Mouse (Mus musculus): ENCODE data around the gene Clec4g. TPM values are rescaled to one million over a fixed set of nuclear protein-coding genes. Genes with fewer than 3 reads are reported as not detected.

Clec4g gene
- 0.04 TPM in 1 of 2 replicates, not detected in the other for polyA plus RNA-seq (2012; rRNA removed)

GRCm38 (mm10) chr8:3720551-3720950 lies at the start of gene Clec4g:
Clec4g (minus strand) TSS chr8:3720651.

GRCm38 (mm10) chr8:3748761-3749160 lies 28.3 kb upstream of the Clec4g start, which contains the start of gene Cd209a:
Cd209a (minus strand) TSS chr8:3748984.

GRCm38 (mm10) chr8:3694121-3694520 lies 26.3 kb downstream of the Clec4g start, which contains the start of gene Fcer2a:
Fcer2a (minus strand) TSS chr8:3694175.

GRCm38 (mm10) chr8:3676131-3676992 lies 44.1 kb downstream of the Clec4g start, which contains the start of gene Trappc5:
Trappc5 (plus strand) TSS chr8:3676299.

GRCm38 (mm10) chr8:3671980-3672491 lies 48.4 kb downstream of the Clec4g start, which contains the start of gene Fcor:
Fcor (minus strand) TSS chr8:3672362.

GRCm38 (mm10) chr8:3665507-3665906 lies 54.9 kb downstream of the Clec4g start, which contains the start of gene Mcemp1:
Mcemp1 (plus strand) TSS chr8:3665754.

Other genes starting within 250 kb of the Clec4g start
- 0.26 and 0.36 TPM in 2 replicates for gene Tex45, start 249.8 kb downstream of the Clec4g start, polyA plus RNA-seq (2012; rRNA removed)
- 102 and 108 TPM in 2 replicates for gene Zfp358, start 227.5 kb downstream of the Clec4g start, polyA plus RNA-seq (2012; rRNA removed)
- 263 and 271 TPM in 2 replicates for gene Mcoln1, start 220.2 kb downstream of the Clec4g start, polyA plus RNA-seq (2012; rRNA removed)
- gene Pnpla6, start 205.3 kb downstream of the Clec4g start, polyA plus RNA-seq (2012; rRNA removed), result 47.3 and 60.4 TPM in 2 replicates
- gene C330021F23Rik, start 152.7 kb downstream of the Clec4g start, polyA plus RNA-seq (2012; rRNA removed), result 0.88 and 1.1 TPM in 2 replicates
- 65.6 and 66.3 TPM in 2 replicates for gene Camsap3, start 133.4 kb downstream of the Clec4g start, polyA plus RNA-seq (2012; rRNA removed)
- 70.7 and 75.6 TPM in 2 replicates for gene Xab2, start 99.3 kb downstream of the Clec4g start, polyA plus RNA-seq (2012; rRNA removed)
- 58.7 and 80.5 TPM in 2 replicates for gene Pet100, start 99.1 kb downstream of the Clec4g start, polyA plus RNA-seq (2012; rRNA removed)
- gene Pcp2, start 95.1 kb downstream of the Clec4g start, polyA plus RNA-seq (2012; rRNA removed), result 0.82 and 1.9 TPM in 2 replicates
- 122 and 144 TPM in 2 replicates for gene Stxbp2, start 89.7 kb downstream of the Clec4g start, polyA plus RNA-seq (2012; rRNA removed)
- 0.45 and 0.53 TPM in 2 replicates for gene Retn, start 64.9 kb downstream of the Clec4g start, polyA plus RNA-seq (2012; rRNA removed)
- 0.32 and 0.35 TPM in 2 replicates for gene Mcemp1, start 54.9 kb downstream of the Clec4g start, polyA plus RNA-seq (2012; rRNA removed)
- gene Fcor, start 48.3 kb downstream of the Clec4g start, polyA plus RNA-seq (2012; rRNA removed), result 8.4 and 11.6 TPM in 2 replicates
- 51.9 and 54.3 TPM in 2 replicates for gene Trappc5, start 44.4 kb downstream of the Clec4g start, polyA plus RNA-seq (2012; rRNA removed)
- not detected in 2 replicates for gene Fcer2a, start 26.5 kb downstream of the Clec4g start, polyA plus RNA-seq (2012; rRNA removed)
- gene Cd209a, start 28.3 kb upstream of the Clec4g start, polyA plus RNA-seq (2012; rRNA removed), result 0.12 and 0.13 TPM in 2 replicates
- gene Cd209e, start 133.7 kb upstream of the Clec4g start, polyA plus RNA-seq (2012; rRNA removed), result not detected in 2 replicates
- gene Cd209d, start 157.9 kb upstream of the Clec4g start, polyA plus RNA-seq (2012; rRNA removed), result not detected in 2 replicates
- not detected in 2 replicates for gene Cd209b, start 206.2 kb upstream of the Clec4g start, polyA plus RNA-seq (2012; rRNA removed)
- 0.04 TPM in 2 replicates for gene Cd209c, start 234.1 kb upstream of the Clec4g start, polyA plus RNA-seq (2012; rRNA removed)

Data from central nervous system, embryonic 14 days (tissue).